Mouse (Mus musculus) MEL (cell line): ENCODE results near the gene Lmf2.

Source experiments
- CTCF ChIP-seq, 3 experiments: IDR thresholded peaks in 2 of 3; conservative IDR thresholded peaks in 1 of 3; 2 replicates each; pipeline ENCODE4 v1.5.1; 2011 to 2012; ENCODE audit warnings: low read length in 3 of 3, low read depth in 2 of 3, mild to moderate bottlenecking in 2 of 3, improper control_type of control experiment in 1 of 3, inconsistent platforms in 1 of 3, mixed read lengths in 1 of 3, moderate library complexity in 1 of 3; ENCODE audit not compliant: control insufficient read depth in 1 of 3, insufficient read depth in 1 of 3, poor library complexity in 1 of 3, severe bottlenecking in 1 of 3
- GABPA ChIP-seq: IDR thresholded peaks from 2 replicates; pipeline ENCODE4 v1.6.1; 2012; ENCODE audit warnings: low read depth, mild to moderate bottlenecking, inconsistent platforms, low read length, improper control_type of control experiment, moderate library complexity
- GATA1 ChIP-seq: IDR thresholded peaks from 2 replicates; pipeline ENCODE4 v1.6.1; 2011; ENCODE audit warnings: low read depth, low read length, improper control_type of control experiment
- MAFK ChIP-seq: IDR thresholded peaks from 2 replicates; pipeline ENCODE4 v1.6.1; 2011; ENCODE audit warnings: low read depth, mild to moderate bottlenecking, low read length, improper control_type of control experiment, borderline replicate concordance
- POLR2A ChIP-seq, 2 experiments: IDR thresholded peaks; 2 replicates each; pipeline ENCODE4 v1.6.1; 2011 to 2012; ENCODE audit warnings: low read length in 2 of 2, mild to moderate bottlenecking in 2 of 2, control low read depth in 1 of 2, improper control_type of control experiment in 1 of 2, low read depth in 1 of 2, moderate library complexity in 1 of 2; ENCODE audit not compliant: control insufficient read depth in 1 of 2, insufficient read depth in 1 of 2, poor library complexity in 1 of 2
- SMC3 ChIP-seq: IDR thresholded peaks from 2 replicates; pipeline ENCODE4 v1.6.1; 2011; ENCODE audit warnings: low read depth, low read length, improper control_type of control experiment
- TBP ChIP-seq: IDR thresholded peaks from 2 replicates; pipeline ENCODE4 v1.8.0; 2011; ENCODE audit warnings: low read depth, low read length, improper control_type of control experiment
- TCF12 ChIP-seq: IDR thresholded peaks from 2 replicates; pipeline ENCODE4 v1.6.1; 2014; ENCODE audit warnings: low read depth, mild to moderate bottlenecking, inconsistent platforms, low read length, improper control_type of control experiment, moderate library complexity
- UBTF ChIP-seq: IDR thresholded peaks from 2 replicates; pipeline ENCODE4 v1.6.1; 2012; ENCODE audit warnings: low read depth, mild to moderate bottlenecking, inconsistent platforms, low read length, improper control_type of control experiment, moderate library complexity, borderline replicate concordance; ENCODE audit not compliant: insufficient read depth

- TF ChIP-seq MAFK (no peak), UBTF (no peak), TCF12 (peak; percentile 72; the same call in 1 of the 2 replicates), POLR2A (IDR thresholded peaks at IDR 0.05; ENCODE audit: control insufficient read depth in 1 of 2, insufficient read depth in 1 of 2, low read depth in 1 of 2, low read length in 2 of 2, poor library complexity in 1 of 2) (no peak), TBP (no peak), GABPA (no peak), CTCF (IDR thresholded peaks at IDR 0.05 in 2 of 3, conservative IDR thresholded peaks at IDR 0.05 in 1 of 3; ENCODE audit: control insufficient read depth in 1 of 3, insufficient read depth in 1 of 3, low read depth in 2 of 3, low read length in 3 of 3, poor library complexity in 1 of 3, severe bottlenecking in 1 of 3) (no peak), GATA1 (peak; percentile 82), SMC3 (no peak)
Measured at GRCm38 (mm10) chr15:89358784-89359183, 3.3 kb upstream of the Lmf2 start.
